In genomic region chr1:24194111-24194510, GRCm38 (mm10) we compare ENCODE assay signal across 28 mouse cellular contexts. TPM values are rescaled to one million over a fixed set of nuclear protein-coding genes. Genes with fewer than 3 reads are reported as not detected.
DNase-seq lines count a peak whose midpoint lies in the region; ATAC-seq and TF ChIP-seq lines count a peak whose summit lies in the region.
"Had no signal": no experiment of that assay in that cellular context is flagged by ENCODE, and none has a peak within 500 bp of the region (broad histone marks: within the 10 kb centered on the region; RNA-seq: fewer than 3 reads in every experiment).

No protein-coding gene starts in this region.

- H3K4me3 ChIP-seq in embryonic facial prominence, embryonic 14.5 days (ENCODE audit: low read depth, low read length): no peak overlapping the region
- no peak overlapping the region; the same call in 1 of the 2 replicates for H3K4me3 ChIP-seq in embryonic facial prominence, embryonic 10.5 days
- no peak overlapping the region for H3K4me3 ChIP-seq in limb, embryonic 13.5 days
- H3K4me3 ChIP-seq in midbrain, postnatal 0 days (ENCODE audit: low read depth, low read length): no peak overlapping the region
- H3K4me3 ChIP-seq: embryonic facial prominence, embryonic 15.5 days; heart, embryonic 12.5 days; left cerebral cortex, adult 2 months; liver, embryonic 15.5 days; lung, embryonic 15.5 days had no signal

- DNase-seq in embryonic facial prominence, embryonic 14.5 days (ENCODE audit: low spot score): no peak
- DNase-seq in embryonic facial prominence, embryonic 10.5 days (ENCODE audit: low spot score): no peak
- peak; percentile 49 for DNase-seq in cerebellum, adult 11-12 months
- peak; percentile 64 for DNase-seq in cerebellum, postnatal 10 days
- no peak for DNase-seq in lung, postnatal 14 days
- no peak for DNase-seq in left cerebral cortex, postnatal 10 days (ENCODE audit: extremely low spot score in 1 of 2, low spot score in 2 of 2)
- no peak for DNase-seq in midbrain, postnatal 0 days (ENCODE audit: low spot score)
- DNase-seq: embryo, embryonic 11 days; gastrocnemius, postnatal 10 days; heart, postnatal 10 days; lung, postnatal 4 days; right cerebral cortex, adult 18-20 months; right cerebral cortex, postnatal 4 days; thymus, adult 2 months had no signal

- no peaks in the 10 kb centered on the region for H3K36me3 ChIP-seq in embryonic facial prominence, embryonic 14.5 days (ENCODE audit: control insufficient read depth, insufficient read depth, low read length)
- no peaks in the 10 kb centered on the region for H3K36me3 ChIP-seq in embryonic facial prominence, embryonic 10.5 days (replicated peaks)
- no peaks in the 10 kb centered on the region for H3K36me3 ChIP-seq in limb, embryonic 13.5 days
- H3K36me3 ChIP-seq in midbrain, postnatal 0 days (ENCODE audit: insufficient read depth, low read length): no peaks in the 10 kb centered on the region
- H3K36me3 ChIP-seq: embryonic facial prominence, embryonic 15.5 days; heart, embryonic 12.5 days; liver, embryonic 15.5 days; lung, embryonic 15.5 days had no signal

- intact Hi-C loops in left cerebral cortex, postnatal 10 days (cut with DNase I): no loop called here

- no peak overlapping the region for H3K4me2 ChIP-seq in embryonic facial prominence, embryonic 14.5 days (ENCODE audit: low read depth, low read length)
- H3K4me2 ChIP-seq in limb, embryonic 13.5 days (replicated peaks): peak overlapping the region; percentile 63
- H3K4me2 ChIP-seq in midbrain, postnatal 0 days (ENCODE audit: low read depth, low read length, poor library complexity, severe bottlenecking): no peak overlapping the region
- H3K4me2 ChIP-seq: liver, embryonic 15.5 days; lung, embryonic 15.5 days had no signal

- H3K4me1 ChIP-seq in embryonic facial prominence, embryonic 14.5 days (ENCODE audit: control insufficient read depth, insufficient read depth, low read length): peaks cover 22% of the 10 kb centered on the region; the same call in 1 of the 2 replicates
- peaks cover 44% of the 10 kb centered on the region for H3K4me1 ChIP-seq in embryonic facial prominence, embryonic 10.5 days
- peaks cover 54% of the 10 kb centered on the region for H3K4me1 ChIP-seq in limb, embryonic 13.5 days
- H3K4me1 ChIP-seq in midbrain, postnatal 0 days (ENCODE audit: insufficient read depth, low read length): no peaks in the 10 kb centered on the region
- H3K4me1 ChIP-seq: liver, embryonic 15.5 days had no signal

- no peaks in the 10 kb centered on the region for H3K27me3 ChIP-seq in embryonic facial prominence, embryonic 14.5 days (replicated peaks; ENCODE audit: control insufficient read depth, insufficient read depth, low read length)
- H3K27me3 ChIP-seq in embryonic facial prominence, embryonic 10.5 days (replicated peaks; ENCODE audit: low read depth, poor library complexity, severe bottlenecking): no peaks in the 10 kb centered on the region
- H3K27me3 ChIP-seq in limb, embryonic 13.5 days: no peaks in the 10 kb centered on the region
- H3K27me3 ChIP-seq in midbrain, postnatal 0 days (ENCODE audit: insufficient read depth, low read length): no peaks in the 10 kb centered on the region
- H3K27me3 ChIP-seq: embryonic facial prominence, embryonic 15.5 days; heart, embryonic 12.5 days; liver, embryonic 15.5 days; lung, embryonic 15.5 days had no signal

- TF ChIP-seq CTCF in midbrain, postnatal 0 days (IDR thresholded peaks at IDR 0.05): no peak

- no peaks in the 10 kb centered on the region for H3K9me3 ChIP-seq in embryonic facial prominence, embryonic 14.5 days (ENCODE audit: control insufficient read depth, low read length)
- no peaks in the 10 kb centered on the region for H3K9me3 ChIP-seq in embryonic facial prominence, embryonic 10.5 days
- no peaks in the 10 kb centered on the region for H3K9me3 ChIP-seq in limb, embryonic 13.5 days
- no peaks in the 10 kb centered on the region for H3K9me3 ChIP-seq in midbrain, postnatal 0 days (ENCODE audit: low read length)
- H3K9me3 ChIP-seq: embryonic facial prominence, embryonic 15.5 days; heart, embryonic 12.5 days; liver, embryonic 15.5 days; lung, embryonic 15.5 days had no signal

- ATAC-seq in embryonic facial prominence, embryonic 14.5 days (ENCODE audit: low read depth): no peak
- no peak for ATAC-seq in limb, embryonic 13.5 days (ENCODE audit: low FRiP score, low read depth)
- no peak for ATAC-seq in midbrain, postnatal 0 days (ENCODE audit: low FRiP score)
- ATAC-seq: CD4-positive, CD25-positive, alpha-beta regulatory T cell, adult 4 months; forebrain, embryonic 14.5 days; hindbrain, postnatal 0 days; intestine, embryonic 16.5 days; midbrain, embryonic 16.5 days had no signal

- 0 out of 2 replicates have a peak overlapping the region, but pooled peaks have one; percentile 75 for H3K27ac ChIP-seq in embryonic facial prominence, embryonic 14.5 days (replicated peaks; ENCODE audit: low read depth, low read length)
- H3K27ac ChIP-seq in embryonic facial prominence, embryonic 10.5 days (replicated peaks): no peak overlapping the region; the same call in 1 of the 2 replicates
- peak overlapping the region; percentile 95; the same call in 1 of the 2 replicates for H3K27ac ChIP-seq in limb, embryonic 13.5 days
- no peak overlapping the region for H3K27ac ChIP-seq in midbrain, postnatal 0 days (ENCODE audit: low read depth, low read length)
- H3K27ac ChIP-seq: hindbrain, postnatal 0 days; kidney, postnatal 0 days; left cerebral cortex, adult 2 months; liver, embryonic 15.5 days; lung, embryonic 15.5 days; stomach, postnatal 0 days had no signal

- WGBS in embryonic facial prominence, embryonic 14.5 days: 36% methylated on average over 4 of the region's 4 CpGs
- WGBS in embryonic facial prominence, embryonic 10.5 days: 54% methylated on average over 4 of the region's 4 CpGs
- WGBS in limb, embryonic 13.5 days: 51% methylated on average over 4 of the region's 4 CpGs
- WGBS in midbrain, postnatal 0 days: 67% methylated on average over 4 of the region's 4 CpGs

- no peak overlapping the region for H3K9ac ChIP-seq in embryonic facial prominence, embryonic 14.5 days (ENCODE audit: low read depth, low read length)
- no peak overlapping the region for H3K9ac ChIP-seq in limb, embryonic 13.5 days
- H3K9ac ChIP-seq in midbrain, postnatal 0 days (replicated peaks; ENCODE audit: low read length, poor library complexity, severe bottlenecking): no peak overlapping the region
- H3K9ac ChIP-seq: embryonic facial prominence, embryonic 15.5 days; heart, embryonic 12.5 days; liver, embryonic 15.5 days; lung, embryonic 15.5 days had no signal

RNA-seq across cellular contexts. Expression of gene Col9a1, which starts 16.7 kb away (rescaled TPM):
- polyA plus RNA-seq in embryonic facial prominence, embryonic 14.5 days (2014; fragmentation: Nextera tagmentation; extraction: Ambion mirVana): 81.9 and 118 TPM in 2 replicates
- 107 and 109 TPM in 2 replicates for polyA plus RNA-seq in embryonic facial prominence, embryonic 10.5 days (2016; fragmentation: Nextera tagmentation; extraction: Ambion mirVana)
- 236 and 245 TPM in 2 replicates for polyA plus RNA-seq in limb, embryonic 13.5 days (2015; fragmentation: Nextera tagmentation; extraction: Ambion mirVana)
- total RNA-seq in left cerebral cortex, postnatal 10 days (2021): 1 to 10 TPM; 2.0 to 2.9 TPM
- total RNA-seq in midbrain, postnatal 0 days (2014; rRNA removed): 1.7 and 2.2 TPM in 2 replicates
- 1.2 and 1.6 TPM in 2 replicates for polyA plus RNA-seq in midbrain, postnatal 0 days (2015; fragmentation: Nextera tagmentation; extraction: Ambion mirVana)
- total RNA-seq: granulocyte monocyte progenitor cell, adult 5-6 weeks had no signal
- polyA plus RNA-seq: CD4-positive, CD25-positive, alpha-beta regulatory T cell, adult 4 months had no signal

Comparison
In these comparisons a context has a peak if more than half of its experiments do, and no peak if none do; other contexts are left out.
1. H3K27ac ChIP-seq: peak in embryonic facial prominence, embryonic 14.5 days (single experiment) and limb, embryonic 13.5 days (single experiment); none in embryonic facial prominence, embryonic 10.5 days (single experiment) and midbrain, postnatal 0 days (single experiment).
2. DNase-seq: peak in cerebellum, adult 11-12 months (single experiment) and cerebellum, postnatal 10 days (2 of 2); none in embryonic facial prominence, embryonic 14.5 days (single experiment), embryonic facial prominence, embryonic 10.5 days (single experiment), lung, postnatal 14 days (single experiment), left cerebral cortex, postnatal 10 days (0 of 2) and midbrain, postnatal 0 days (single experiment).
3. RNA of gene Col9a1, which starts 16.7 kb away (polyA plus RNA-seq): 236 to 245 TPM in limb, embryonic 13.5 days, 107 to 109 TPM in embryonic facial prominence, embryonic 10.5 days and 81.9 to 118 TPM in embryonic facial prominence, embryonic 14.5 days; 1.2 to 1.6 TPM in midbrain, postnatal 0 days; every median in the first group is over 10 times any median in the second.